Mouse (Mus musculus) kidney, adult 8-10 months (tissue): ENCODE data around the gene Olfml1.
A peak's percentile ranks its signal among the peaks of the same experiment; 100 is the strongest.

Source experiments
- DNase-seq, 2 experiments: peaks; one replicate each; pipeline ENCODE4 v3.0.0; 2022

Olfml1 gene

DNA sequence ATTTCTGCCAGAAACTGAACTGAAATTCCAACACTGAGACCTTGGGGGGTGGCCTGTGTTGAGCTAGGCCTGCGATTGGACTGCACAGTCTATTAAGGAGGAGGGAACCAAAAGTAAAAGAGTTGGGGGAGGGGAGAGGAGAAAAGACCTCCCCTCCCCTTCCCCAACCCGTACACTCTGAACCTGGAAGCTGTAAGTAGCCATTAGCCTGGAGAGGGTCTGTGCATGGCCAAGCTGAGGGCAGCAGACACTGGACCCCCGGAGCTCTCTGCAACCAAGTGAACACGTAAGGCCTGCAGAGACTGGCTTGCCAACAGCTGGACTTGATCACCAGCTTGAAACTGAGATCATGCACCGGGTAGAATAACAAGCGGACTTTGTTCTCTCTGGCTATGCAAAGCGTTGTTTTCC lies at the start of gene Olfml1:
Olfml1 (plus strand) TSS at position 186 of the 411 bp plus-strand sequence.
- DNase-seq: peak; percentile 42 to 50

DNA sequence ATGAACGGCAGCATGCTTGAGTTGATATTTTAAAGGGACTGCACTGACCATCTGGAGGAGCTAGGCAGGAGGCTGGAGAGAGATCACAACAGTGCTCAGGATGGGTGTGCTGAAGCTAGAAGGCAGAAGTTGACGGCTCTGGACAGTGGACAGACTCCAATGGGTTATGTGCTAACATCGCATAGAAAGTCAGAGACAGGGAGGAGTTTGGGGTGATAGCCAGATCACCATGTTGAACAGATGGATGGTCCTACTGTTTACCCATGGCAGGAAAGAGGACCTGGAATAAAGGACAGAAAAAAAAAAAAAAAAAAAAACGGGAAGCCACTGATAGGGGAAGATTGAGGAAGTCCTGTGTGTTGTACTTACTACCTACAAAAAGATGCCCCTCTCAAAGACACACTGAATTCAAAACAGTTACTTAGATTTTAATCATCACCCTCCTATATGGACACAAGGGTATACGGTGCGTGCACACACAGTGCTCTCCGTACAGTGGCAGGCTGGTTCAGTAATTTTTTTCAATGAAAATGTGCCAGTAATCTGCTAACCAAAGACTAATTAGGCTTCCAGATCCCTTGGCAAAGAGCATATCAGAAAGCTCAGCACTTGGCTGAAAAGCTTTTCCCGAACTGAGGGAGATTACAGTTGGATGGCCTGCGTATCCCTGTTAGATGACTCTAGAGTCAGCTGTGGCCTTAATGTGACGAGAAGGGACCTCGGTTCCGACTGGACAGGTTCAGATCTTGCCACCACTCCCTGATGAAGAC lies 47.8 kb upstream of the Olfml1 start:
- no peak for DNase-seq

- DNase-seq: no peak
Measured at GRCm38 (mm10) chr7:107521411-107521810, 45.8 kb upstream of the Olfml1 start.

DNA sequence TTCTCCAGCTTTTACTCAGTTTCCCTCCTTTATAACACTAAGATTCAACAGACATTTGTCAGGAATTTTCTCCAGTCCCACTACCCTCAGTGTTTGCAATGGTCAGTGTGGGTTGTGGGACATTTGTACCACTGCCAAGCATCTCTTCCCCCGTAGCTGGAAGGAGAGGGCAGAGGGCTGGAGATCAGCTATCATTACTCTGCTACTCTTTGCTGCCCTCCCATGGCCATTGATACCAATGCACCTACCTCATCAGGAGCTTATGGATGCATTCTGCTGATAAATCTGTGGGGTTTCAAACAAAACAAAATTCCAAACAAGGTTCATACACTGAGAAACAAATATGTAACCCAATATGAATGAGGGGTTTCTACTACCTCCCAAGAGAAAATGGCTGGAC lies 40.9 kb upstream of the Olfml1 start:
- peak; percentile 11 to 51 for DNase-seq

DNA sequence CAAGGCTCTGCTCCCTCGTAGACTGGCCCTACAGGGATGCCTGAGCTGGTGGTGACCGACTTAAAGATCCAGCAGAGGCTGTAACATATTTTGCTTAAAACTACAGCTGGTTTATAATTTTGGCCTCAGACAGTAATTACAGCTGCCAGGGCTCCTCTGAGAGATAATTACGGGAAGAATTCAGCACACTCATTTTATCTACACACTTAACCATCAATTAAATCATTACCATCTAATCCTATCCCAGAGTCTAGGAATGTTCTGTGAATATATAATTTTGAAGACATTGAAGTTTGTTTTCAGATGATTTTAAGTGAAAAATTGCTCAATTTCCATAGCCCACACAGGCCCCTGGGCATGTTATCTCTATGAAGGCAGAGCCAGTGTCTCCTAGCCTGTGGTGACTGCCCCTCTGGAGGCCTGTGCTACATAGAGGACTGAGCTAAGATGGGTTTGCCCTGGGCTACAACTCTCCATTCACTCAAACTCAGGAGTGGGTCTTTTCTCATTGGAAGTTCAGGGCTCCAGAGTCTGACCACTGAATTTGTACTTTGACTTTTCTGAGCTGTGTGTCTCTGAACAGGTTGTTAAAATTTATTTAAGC lies 39.0 kb upstream of the Olfml1 start:
- peak in 1 of 2 experiments; percentile 3 for DNase-seq

- DNase-seq: no peak
Measured at GRCm38 (mm10) chr7:107529364-107529763, 37.9 kb upstream of the Olfml1 start.

GRCm38 (mm10) chr7:107535311-107535710 lies 31.9 kb upstream of the Olfml1 start:
- DNase-seq: no peak

GRCm38 (mm10) chr7:107536516-107536915 lies 30.7 kb upstream of the Olfml1 start:
- no peak for DNase-seq

GRCm38 (mm10) chr7:107540034-107540433 lies 27.2 kb upstream of the Olfml1 start:
- DNase-seq: no peak

DNA sequence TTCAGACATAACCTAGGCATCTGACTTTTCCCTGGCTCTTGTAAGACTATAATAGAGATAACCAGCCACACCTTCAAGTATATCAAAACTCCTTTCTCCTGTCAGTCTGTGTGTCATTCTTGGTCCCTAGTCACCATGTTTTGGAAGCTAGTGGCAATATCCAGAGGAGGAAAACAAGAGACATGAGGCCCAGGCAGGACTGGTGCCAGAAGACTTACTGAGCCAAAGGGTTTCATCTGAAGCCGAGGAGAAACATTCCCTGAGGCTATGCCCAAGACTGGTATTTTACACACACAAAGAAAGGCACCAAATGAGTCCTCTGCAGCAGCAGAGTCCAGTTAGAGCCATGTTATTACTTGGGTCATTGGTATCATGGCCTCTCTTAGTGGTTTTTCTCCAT lies 22.2 kb upstream of the Olfml1 start:
- DNase-seq: no peak

- DNase-seq: no peak
Measured at GRCm38 (mm10) chr7:107547872-107548271, 19.4 kb upstream of the Olfml1 start.

- DNase-seq: no peak
Measured at GRCm38 (mm10) chr7:107553461-107553860, 13.8 kb upstream of the Olfml1 start.

- DNase-seq: peak in 1 of 2 experiments; percentile 13
Measured at GRCm38 (mm10) chr7:107555906-107556305, 11.3 kb upstream of the Olfml1 start.

- no peak for DNase-seq
Measured at GRCm38 (mm10) chr7:107560675-107561074, 6.6 kb upstream of the Olfml1 start.

DNA sequence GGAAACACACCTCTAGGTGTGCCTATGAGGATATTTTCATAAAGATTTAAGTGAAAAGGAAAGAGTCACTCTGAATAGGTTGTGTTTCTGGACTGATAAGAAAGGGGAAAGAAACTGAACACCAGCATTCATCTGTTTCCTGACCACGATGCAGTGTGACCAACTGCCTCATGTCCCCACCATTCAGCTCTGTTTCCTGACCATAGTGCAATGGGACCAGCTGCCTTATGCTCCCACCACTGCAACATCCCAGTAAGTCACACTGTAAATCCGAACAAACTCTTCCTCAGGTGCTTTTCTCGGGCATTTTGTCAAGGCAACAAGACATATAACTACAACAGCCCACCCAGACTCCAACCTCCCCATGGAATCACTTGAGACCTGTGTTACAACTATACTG lies 5.7 kb upstream of the Olfml1 start:
- no peak for DNase-seq

GRCm38 (mm10) chr7:107563727-107564126 lies 3.5 kb upstream of the Olfml1 start:
- DNase-seq: no peak

DNA sequence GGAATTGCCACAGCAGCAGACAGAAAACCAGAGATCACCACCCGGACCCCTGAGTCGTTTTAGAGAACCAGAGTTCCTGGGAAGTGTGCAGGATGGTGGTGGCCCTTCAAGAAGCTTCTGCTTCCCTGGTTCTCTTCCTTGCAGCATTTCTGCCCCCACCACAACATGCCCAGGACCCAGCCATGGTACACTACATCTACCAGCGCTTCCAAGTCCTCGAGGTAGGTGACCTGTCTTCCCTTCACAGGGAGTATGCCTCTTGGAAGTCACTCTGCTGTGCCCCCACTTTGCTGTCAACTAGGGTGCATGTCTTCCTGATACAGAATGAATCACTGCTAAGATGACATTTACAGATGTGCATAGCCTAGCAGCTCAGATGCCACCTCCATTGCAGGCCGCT lies 428 bp downstream of the Olfml1 start:
- DNase-seq: no peak

DNA sequence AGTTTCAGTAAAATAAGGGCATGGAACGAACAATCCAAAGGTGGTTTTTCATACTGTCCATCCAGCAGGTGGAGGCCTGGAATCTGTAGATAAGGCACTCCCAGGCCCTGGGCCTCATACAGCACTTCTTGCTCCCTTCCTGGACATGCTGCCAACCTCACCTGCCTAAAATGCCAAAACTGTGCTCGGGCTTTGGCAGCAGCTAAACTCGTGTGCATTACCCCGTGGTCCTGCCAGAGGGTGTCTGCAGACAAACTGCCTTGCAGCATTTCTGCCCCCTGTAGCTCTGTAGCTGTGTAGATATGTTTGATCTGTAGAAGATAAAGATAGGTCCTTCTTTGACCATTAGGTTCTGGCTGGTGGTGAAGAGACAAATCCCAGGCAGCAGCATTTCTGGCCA lies 1.7 kb downstream of the Olfml1 start:
- no peak for DNase-seq

- DNase-seq: no peak
Measured at GRCm38 (mm10) chr7:107573856-107574255, 6.6 kb downstream of the Olfml1 start.

GRCm38 (mm10) chr7:107574276-107574675 lies 7.0 kb downstream of the Olfml1 start:
- peak in 1 of 2 experiments; percentile 27 for DNase-seq

GRCm38 (mm10) chr7:107592641-107593040 lies 25.4 kb downstream of the Olfml1 start:
- DNase-seq: no peak

- no peak for DNase-seq
Measured at GRCm38 (mm10) chr7:107593904-107594303, 26.7 kb downstream of the Olfml1 start.

DNA sequence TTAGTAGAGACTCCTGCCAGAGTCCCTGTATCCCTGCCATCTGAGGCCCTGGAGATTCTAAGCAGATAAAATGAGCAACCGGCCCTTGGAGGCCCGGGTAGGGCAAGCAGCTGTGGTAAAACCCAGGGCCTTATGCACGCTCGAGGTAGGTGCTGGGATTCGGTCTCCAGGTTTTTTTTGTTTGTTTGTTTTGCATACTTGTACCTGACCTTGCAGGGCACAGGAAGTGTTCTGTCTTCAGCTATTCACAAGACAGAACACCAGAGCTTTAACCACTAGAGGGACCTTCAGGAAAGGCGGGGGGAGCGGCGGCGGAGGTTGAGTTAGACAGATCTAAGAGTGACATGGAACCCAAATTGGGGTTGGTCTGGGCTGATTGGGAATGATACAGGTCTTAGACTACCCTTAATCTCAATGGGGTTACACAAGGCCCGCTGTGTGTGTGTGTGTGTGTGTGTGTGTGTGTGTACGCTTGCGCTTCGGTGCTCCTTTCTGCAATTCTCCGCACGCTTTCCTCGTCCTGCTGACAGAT lies 27.1 kb downstream of the Olfml1 start:
- peak; percentile 59 to 72 for DNase-seq

GRCm38 (mm10) chr7:107594857-107595402 lies 27.7 kb downstream of the Olfml1 start, which contains the start of gene Ppfibp2:
Ppfibp2 (plus strand) TSS chr7:107595207.
- DNase-seq: peak; percentile 98
